1 mouse cellular context compared by ENCODE assay signal in the genomic region with DNA sequence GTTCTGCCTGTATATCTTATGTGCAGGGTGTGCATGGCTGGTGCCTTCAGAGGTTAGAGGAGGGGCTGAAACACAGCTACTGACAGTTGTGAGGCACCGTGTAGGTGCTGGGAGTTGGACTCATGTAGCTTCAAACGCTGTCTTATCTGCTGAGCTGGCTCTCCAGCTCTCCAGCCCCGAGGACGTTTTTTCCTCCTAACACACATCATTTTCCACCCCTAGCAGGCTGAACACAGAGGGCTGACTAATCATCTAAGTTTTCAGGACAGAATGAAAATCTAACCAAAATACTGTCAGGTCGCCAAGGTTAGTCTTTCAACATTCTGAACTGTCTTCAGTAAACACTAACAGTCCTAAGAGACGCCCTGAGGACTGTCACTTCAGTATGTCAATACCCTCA.
TF ChIP-seq lines count a peak whose summit lies in the region.

No protein-coding gene starts in this region.

TF ChIP-seq in MEL, 35 proteins besides CTCF, POLR2A, EP300 and RAD21 (continued from another document):
- no peak for TF ChIP-seq MXI1 (IDR thresholded peaks at IDR 0.05; ENCODE audit: low read depth, low read length)
- TF ChIP-seq CHD1 (IDR thresholded peaks at IDR 0.05; ENCODE audit: low read depth, low read length): no peak
- no peak for TF ChIP-seq MYC (IDR thresholded peaks at IDR 0.05; ENCODE audit: low read depth, low read length)
- no peak for TF ChIP-seq NELFE (IDR thresholded peaks at IDR 0.05; ENCODE audit: low read depth, low read length)
- TF ChIP-seq GABPA (IDR thresholded peaks at IDR 0.05; ENCODE audit: low read depth, low read length): no peak
- TF ChIP-seq MAFK (IDR thresholded peaks at IDR 0.05; ENCODE audit: borderline replicate concordance, low read depth, low read length): no peak
TF ChIP-seq in MEL: peak in this region for 0.
